Mouse (Mus musculus) midbrain, embryonic 16.5 days (tissue): Measurements from ENCODE around the gene 1600014C23Rik. TPM values are rescaled to one million over a fixed set of nuclear protein-coding genes. Genes with fewer than 3 reads are reported as not detected.
A peak's percentile ranks its signal among the peaks of the same experiment; 100 is the strongest.

Experiments used
- ATAC-seq: fragments of 200-750 bp; cut with Nextera tagmentation; 2 replicates; pipeline ENCODE4 v1.8.0; 2017; ENCODE audit warnings: moderate TSS enrichment
- H3K27ac ChIP-seq: fragments of 300-500 bp; sonication (generic); 2 replicates; pipeline ENCODE4 v1.5.1; 2014; ENCODE audit warnings: mild to moderate bottlenecking, low read length, mixed read lengths
- H3K27me3 ChIP-seq: fragments of 300-500 bp; sonication (generic); 2 replicates; pipeline ENCODE4 v1.6.1; 2014; ENCODE audit warnings: low read depth, low read length, mixed read lengths; ENCODE audit not compliant: control insufficient read depth, insufficient read depth
- H3K36me3 ChIP-seq: fragments of 300-500 bp; sonication (generic); 2 replicates; pipeline ENCODE4 v1.6.1; 2014; ENCODE audit warnings: mild to moderate bottlenecking, low read length, moderate library complexity, mixed read lengths; ENCODE audit not compliant: control insufficient read depth, insufficient read depth
- H3K4me1 ChIP-seq: fragments of 300-500 bp; sonication (generic); 2 replicates; pipeline ENCODE4 v1.6.1; 2014; ENCODE audit warnings: mild to moderate bottlenecking, low read length, mixed read lengths; ENCODE audit not compliant: control insufficient read depth, insufficient read depth
- H3K4me2 ChIP-seq: fragments of 300-500 bp; sonication (generic); 2 replicates; pipeline ENCODE4 v1.6.1; 2014; ENCODE audit warnings: mild to moderate bottlenecking, low read length, mixed read lengths
- H3K4me3 ChIP-seq: fragments of 300-500 bp; sonication (generic); 2 replicates; pipeline ENCODE4 v1.5.1; 2014; ENCODE audit warnings: low read depth, mild to moderate bottlenecking, low read length, moderate library complexity, mixed read lengths
- H3K9ac ChIP-seq: fragments of 300-500 bp; sonication (generic); 2 replicates; pipeline ENCODE4 v1.6.1; 2014; ENCODE audit warnings: low read depth, low read length, mixed read lengths
- H3K9me3 ChIP-seq: fragments of 300-500 bp; sonication (generic); replicated peaks from 2 replicates; pipeline ENCODE4 v1.6.1; 2014; ENCODE audit warnings: mild to moderate bottlenecking, low read length, mixed read lengths; ENCODE audit not compliant: control insufficient read depth, poor library complexity, severe bottlenecking
- WGBS: fragments of 180-500 bp; shearing (Covaris S2); extraction: QIAGEN DNeasy Blood & Tissue Kit; methylation state at CpG from one replicate; pipeline ENCODE4 v1.1.7; 2014; 5-methylcytosine and 5-hydroxymethylcytosine counted together
- polyA plus RNA-seq: library from polyadenylated mRNA; unstranded; fragments of >200 nt; fragmentation: Nextera tagmentation; extraction: Ambion mirVana; gene quantifications from 2 replicates; pipeline ENCODE4 v1.2.1, GENCODE M21; 2015

Gene 1600014C23Rik
- polyA plus RNA-seq, 1 experiment from 2014 or later, result not detected

- Histone ChIP-seq H3K4me3 (no peak overlapping the region), H3K4me1 (peaks cover 22% of the 10 kb centered on the region), H3K27me3 (peaks cover 3% of the 10 kb centered on the region; the same call in 1 of the 2 replicates), H3K9ac (peak overlapping the region; percentile 64; the same call in 1 of the 2 replicates), H3K36me3 (no peaks in the 10 kb centered on the region), H3K9me3 (no peaks in the 10 kb centered on the region), H3K27ac (peak overlapping the region; percentile 62), H3K4me2 (peak overlapping the region; percentile 77)
- ATAC-seq, result no peak
- WGBS, result 2% methylated on average over 3 of the region's 3 CpGs
These were observed 689 bp upstream of the 1600014C23Rik start for GRCm38 (mm10) chr17:45734333-45734732.

GRCm38 (mm10) chr17:45733038-45733734 is 458 bp downstream of the 1600014C23Rik start:
- no peak overlapping the region for H3K27ac ChIP-seq
- ATAC-seq, result peak; percentile 1; the same call in 1 of the 2 replicates

GRCm38 (mm10) chr17:45731172-45731864 is 2.3 kb downstream of the 1600014C23Rik start:
- Histone ChIP-seq H3K9ac (no peak overlapping the region), H3K36me3 (no peaks in the 10 kb centered on the region), H3K27me3 (peaks cover 3% of the 10 kb centered on the region; the same call in 1 of the 2 replicates), H3K27ac (no peak overlapping the region), H3K4me1 (peaks cover 18% of the 10 kb centered on the region), H3K4me3 (no peak overlapping the region), H3K9me3 (no peaks in the 10 kb centered on the region), H3K4me2 (no peak overlapping the region)
- 24% methylated on average over 9 of the region's 9 CpGs for WGBS
- no peak for ATAC-seq

More at GRCm38 (mm10) chr17:45733038-45733734, 458 bp downstream of the 1600014C23Rik start:
- H3K36me3 ChIP-seq, result no peaks in the 10 kb centered on the region
- peak overlapping the region; percentile 35 for H3K4me3 ChIP-seq
- peak overlapping the region; percentile 64; the same call in 1 of the 2 replicates for H3K9ac ChIP-seq
- peaks cover 3% of the 10 kb centered on the region; the same call in 1 of the 2 replicates for H3K27me3 ChIP-seq
- peaks cover 22% of the 10 kb centered on the region for H3K4me1 ChIP-seq
- WGBS, result 54% methylated on average over 19 of the region's 19 CpGs
- H3K4me2 ChIP-seq, result peak overlapping the region; percentile 77
- no peaks in the 10 kb centered on the region for H3K9me3 ChIP-seq

GRCm38 (mm10) chr17:45730696-45731095 is 2.9 kb downstream of the 1600014C23Rik start:
- Histone ChIP-seq H3K9ac (no peak overlapping the region), H3K4me2 (no peak overlapping the region), H3K9me3 (no peaks in the 10 kb centered on the region), H3K27ac (no peak overlapping the region), H3K27me3 (peaks cover 3% of the 10 kb centered on the region; the same call in 1 of the 2 replicates), H3K4me1 (peaks cover 12% of the 10 kb centered on the region), H3K4me3 (no peak overlapping the region), H3K36me3 (no peaks in the 10 kb centered on the region)
- no peak for ATAC-seq
- 85% methylated on average over 4 of the region's 4 CpGs for WGBS

- 60% methylated on average over 10 of the region's 10 CpGs for WGBS
- H3K27ac ChIP-seq, result no peak overlapping the region
- no peaks in the 10 kb centered on the region for H3K36me3 ChIP-seq
- ATAC-seq, result no peak
- H3K27me3 ChIP-seq, result peaks cover 3% of the 10 kb centered on the region; the same call in 1 of the 2 replicates
- no peak overlapping the region for H3K4me2 ChIP-seq
- no peak overlapping the region for H3K4me3 ChIP-seq
- H3K9ac ChIP-seq, result no peak overlapping the region
- peaks cover 8% of the 10 kb centered on the region for H3K4me1 ChIP-seq
- H3K9me3 ChIP-seq, result no peaks in the 10 kb centered on the region
These were observed 4.3 kb downstream of the 1600014C23Rik start for GRCm38 (mm10) chr17:45729387-45729786.

- H3K36me3 ChIP-seq, result no peaks in the 10 kb centered on the region
- H3K27me3 ChIP-seq, result peaks cover 3% of the 10 kb centered on the region; the same call in 1 of the 2 replicates
- H3K4me1 ChIP-seq, result peaks cover 1% of the 10 kb centered on the region; the same call in 1 of the 2 replicates
- H3K9me3 ChIP-seq, result no peaks in the 10 kb centered on the region
- H3K9ac ChIP-seq, result no peak overlapping the region
- ATAC-seq, result no peak
- no peak overlapping the region for H3K27ac ChIP-seq
- H3K4me3 ChIP-seq, result no peak overlapping the region
- H3K4me2 ChIP-seq, result no peak overlapping the region
- 62% methylated on average over 8 of the region's 8 CpGs for WGBS
These were observed 5.5 kb downstream of the 1600014C23Rik start for GRCm38 (mm10) chr17:45727983-45728723.

GRCm38 (mm10) chr17:45727481-45727880 is 6.2 kb downstream of the 1600014C23Rik start:
- 88% methylated on average over 2 of the region's 2 CpGs for WGBS
- no peak overlapping the region for H3K4me3 ChIP-seq
- H3K36me3 ChIP-seq, result no peaks in the 10 kb centered on the region
- H3K4me2 ChIP-seq, result no peak overlapping the region
- ATAC-seq, result no peak
- H3K27me3 ChIP-seq, result peaks cover 3% of the 10 kb centered on the region; the same call in 1 of the 2 replicates
- no peak overlapping the region for H3K9ac ChIP-seq
- H3K9me3 ChIP-seq, result no peaks in the 10 kb centered on the region
- peaks cover 6% of the 10 kb centered on the region for H3K4me1 ChIP-seq
- H3K27ac ChIP-seq, result no peak overlapping the region

GRCm38 (mm10) chr17:45726249-45726648 is 7.4 kb downstream of the 1600014C23Rik start:
- no peak overlapping the region for H3K4me3 ChIP-seq
- no peaks in the 10 kb centered on the region; the same call in 1 of the 2 replicates for H3K27me3 ChIP-seq
- H3K9ac ChIP-seq, result no peak overlapping the region
- WGBS, result 79% methylated on average over 7 of the region's 7 CpGs
- H3K27ac ChIP-seq, result no peak overlapping the region
- ATAC-seq, result no peak
- peaks cover 7% of the 10 kb centered on the region for H3K4me1 ChIP-seq
- H3K4me2 ChIP-seq, result no peak overlapping the region
- no peaks in the 10 kb centered on the region for H3K9me3 ChIP-seq
- no peaks in the 10 kb centered on the region for H3K36me3 ChIP-seq
